Mouse (Mus musculus) spleen, embryonic (tissue): ENCODE measurements around the gene Dcaf10.
"Not testable (repeated sequence)": the region's sequence is repeated elsewhere in the genome, so short reads cannot be mapped to it uniquely, and the experiment has no call there.

Experiments
- CTCF ChIA-PET: fragments of 350-600 bp; sonication (Branson Sonifier 250); formaldehyde crosslinking; loops from one replicate; lab custom pipeline; 2022; lab: Charles Lee

The Dcaf10 gene

GRCm38 (mm10) chr4:45341669-45342249 is at the start of gene Dcaf10:
Dcaf10 (plus strand) TSS chr4:45342101.
- CTCF ChIA-PET: no interaction called here

GRCm38 (mm10) chr4:45296662-45297564 is 45.0 kb upstream of the Dcaf10 start, which contains the start of gene Trmt10b:
Trmt10b (plus strand) TSS chr4:45297127.
- CTCF ChIA-PET: no interaction called here

- CTCF ChIA-PET: interaction anchor here (0.6 kb wide), 1 partner anchor 836 kb away, joined by 3 read pairs; no protein-coding TSS in a partner anchor
Measured at GRCm38 (mm10) chr4:45305536-45305935, 36.4 kb upstream of the Dcaf10 start.

- CTCF ChIA-PET: no interaction called here
Measured at GRCm38 (mm10) chr4:45308046-45308445, 33.9 kb upstream of the Dcaf10 start.

GRCm38 (mm10) chr4:45308606-45309005 is 33.3 kb upstream of the Dcaf10 start:
- CTCF ChIA-PET: no interaction called here

- CTCF ChIA-PET: no interaction called here
Measured at GRCm38 (mm10) chr4:45311056-45311455, 30.8 kb upstream of the Dcaf10 start.

GRCm38 (mm10) chr4:45320159-45320816 is 21.6 kb upstream of the Dcaf10 start:
- CTCF ChIA-PET: no interaction called here

- CTCF ChIA-PET: no interaction called here
Measured at GRCm38 (mm10) chr4:45331139-45331538, 10.8 kb upstream of the Dcaf10 start.

- CTCF ChIA-PET: no interaction called here
Measured at GRCm38 (mm10) chr4:45332466-45332865, 9.4 kb upstream of the Dcaf10 start.

GRCm38 (mm10) chr4:45341226-45341625 is 675 bp upstream of the Dcaf10 start:
- CTCF ChIA-PET: interaction anchor here (0.5 kb wide), 1 partner anchor 1326 kb away, joined by 4 read pairs; no protein-coding TSS in a partner anchor

- CTCF ChIA-PET: interaction anchor here (0.6 kb wide), 1 partner anchor 1104 kb away, joined by 6 read pairs; no protein-coding TSS in a partner anchor
Measured at GRCm38 (mm10) chr4:45342286-45343155, 620 bp downstream of the Dcaf10 start, which contains the start of gene Exosc3. Exosc3 (minus strand) TSS chr4:45342732.

GRCm38 (mm10) chr4:45356653-45357052 is 14.8 kb downstream of the Dcaf10 start:
- CTCF ChIA-PET: no interaction called here

- CTCF ChIA-PET: interaction anchor here (0.7 kb wide), 1 partner anchor 381 kb away, joined by 5 read pairs; no protein-coding TSS in a partner anchor
Measured at GRCm38 (mm10) chr4:45371261-45371660, 29.4 kb downstream of the Dcaf10 start.

- CTCF ChIA-PET: no interaction called here
Measured at GRCm38 (mm10) chr4:45374879-45375278, 33.0 kb downstream of the Dcaf10 start.

- CTCF ChIA-PET: no interaction called here
Measured at GRCm38 (mm10) chr4:45376573-45376972, 34.7 kb downstream of the Dcaf10 start.

GRCm38 (mm10) chr4:45380903-45381580 is 39.1 kb downstream of the Dcaf10 start:
- CTCF ChIA-PET: not testable (repeated sequence)

- CTCF ChIA-PET: not testable (repeated sequence)
Measured at GRCm38 (mm10) chr4:45382133-45382532, 40.2 kb downstream of the Dcaf10 start.

GRCm38 (mm10) chr4:45387296-45387695 is 45.4 kb downstream of the Dcaf10 start:
- CTCF ChIA-PET: not testable (repeated sequence)

- CTCF ChIA-PET: no interaction called here
Measured at GRCm38 (mm10) chr4:45392099-45392498, 50.2 kb downstream of the Dcaf10 start.

- CTCF ChIA-PET: no interaction called here
Measured at GRCm38 (mm10) chr4:45392572-45392971, 50.7 kb downstream of the Dcaf10 start.
